Mouse (Mus musculus) heart, postnatal 36 days (tissue): ENCODE results near the gene Srrm3. TPM values are rescaled to one million over a fixed set of nuclear protein-coding genes. Genes with fewer than 3 reads are reported as not detected.

Experiments
- DNase-seq, 2 experiments: peaks; one replicate each; pipeline ENCODE4 v3.0.0; 2021 to 2022
- intact Hi-C: fragments of 180-260 bp; cut with DNase I; formaldehyde crosslinking; loops from one replicate; pipeline ENCODE4 v1.15.1; 2025
- total RNA-seq, 2 experiments: library from RNA; stranded (reverse); gene quantifications; 2 replicates each; pipeline ENCODE4 v1.2.3; 2021

The Srrm3 gene
- total RNA-seq, 2 experiments from 2014 or later = not detected

DNA sequence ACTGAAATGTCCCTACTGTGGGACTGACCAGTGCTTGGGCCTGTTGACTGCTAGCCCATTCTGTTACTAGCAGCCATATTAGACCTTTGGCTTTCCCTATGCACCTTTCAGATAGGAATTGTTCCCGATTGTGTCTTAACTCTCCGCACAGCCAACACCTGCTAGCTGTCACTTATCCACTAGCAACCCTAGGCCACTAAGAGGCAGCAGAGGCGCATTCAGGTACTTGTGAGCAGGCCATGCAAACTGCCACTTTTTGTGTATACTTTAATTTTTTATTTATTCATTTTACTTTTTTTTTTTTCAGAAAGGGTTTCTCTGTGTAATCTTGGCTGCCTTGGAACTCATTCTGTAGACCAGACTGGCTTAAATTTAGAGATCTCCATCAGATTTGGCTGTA lies 94.0 kb downstream of the Srrm3 start:
- no peak for DNase-seq
- intact Hi-C loops = loop anchor here (2.0 to 5.0 kb wide), 2 partner anchors 82 to 160 kb away; partner anchors contain the start of gene Zp3

DNA sequence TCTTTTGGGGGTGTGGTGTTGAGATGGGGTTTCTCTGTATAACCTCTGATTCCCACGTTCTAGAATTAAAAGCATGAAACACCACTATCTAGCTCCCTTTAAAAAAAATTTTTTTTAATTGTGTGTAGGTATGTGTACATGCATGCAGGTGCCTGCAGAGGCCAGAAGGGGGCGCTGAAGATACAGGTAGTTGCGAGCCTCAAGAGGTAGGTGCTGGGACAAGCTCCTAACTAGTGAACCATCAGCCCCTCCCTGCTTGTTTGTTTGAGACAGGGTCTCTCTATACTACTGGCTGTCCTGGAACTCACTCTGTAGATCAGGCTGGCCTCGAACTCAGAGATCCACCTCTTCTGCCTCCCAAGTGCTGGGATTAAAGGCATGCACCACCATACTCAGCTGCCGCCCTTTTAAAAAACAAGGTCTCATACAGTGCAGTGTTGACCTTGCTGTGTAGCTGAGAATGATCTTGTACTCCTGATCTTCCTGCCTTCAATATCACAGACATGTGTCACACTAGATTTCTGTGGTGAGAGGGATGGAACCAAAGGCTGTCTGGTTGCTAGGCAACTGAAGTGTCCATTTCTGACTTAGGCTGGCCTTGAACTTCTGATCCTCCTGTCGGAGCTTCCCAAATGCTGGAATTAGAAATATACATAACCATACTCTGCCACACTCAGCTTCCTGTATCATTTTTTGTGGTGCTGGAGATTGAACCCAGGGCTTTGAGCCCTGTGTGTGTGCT lies 94.8 kb downstream of the Srrm3 start:
- no peak for DNase-seq
- intact Hi-C loops = loop anchor here (2.0 to 5.0 kb wide), 3 partner anchors 61 to 159 kb away; partner anchors contain the start of gene Zp3

DNA sequence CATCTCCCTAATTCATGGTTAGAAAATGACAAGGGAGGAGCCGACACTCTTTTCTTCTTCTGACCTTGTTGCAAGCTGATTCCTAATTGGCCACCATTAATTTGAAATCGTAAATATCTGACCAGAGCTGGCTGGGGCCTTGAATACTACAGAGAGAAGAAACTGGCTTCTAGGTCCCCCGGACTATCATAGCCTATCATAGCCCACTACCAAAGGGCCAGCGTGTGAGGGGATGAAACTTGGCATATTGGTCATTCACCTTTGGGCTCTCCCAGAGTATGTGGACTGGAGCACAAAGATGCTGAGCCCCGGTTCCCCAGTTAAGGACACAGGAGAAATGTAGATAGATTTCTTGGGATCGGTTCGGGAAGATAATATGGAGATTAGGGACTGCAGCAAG lies 96.4 kb downstream of the Srrm3 start:
- DNase-seq = no peak
- intact Hi-C loops = loop anchor here (2.0 to 5.0 kb wide), 2 partner anchors 60 to 79 kb away; partner anchors contain the start of gene Zp3

DNA sequence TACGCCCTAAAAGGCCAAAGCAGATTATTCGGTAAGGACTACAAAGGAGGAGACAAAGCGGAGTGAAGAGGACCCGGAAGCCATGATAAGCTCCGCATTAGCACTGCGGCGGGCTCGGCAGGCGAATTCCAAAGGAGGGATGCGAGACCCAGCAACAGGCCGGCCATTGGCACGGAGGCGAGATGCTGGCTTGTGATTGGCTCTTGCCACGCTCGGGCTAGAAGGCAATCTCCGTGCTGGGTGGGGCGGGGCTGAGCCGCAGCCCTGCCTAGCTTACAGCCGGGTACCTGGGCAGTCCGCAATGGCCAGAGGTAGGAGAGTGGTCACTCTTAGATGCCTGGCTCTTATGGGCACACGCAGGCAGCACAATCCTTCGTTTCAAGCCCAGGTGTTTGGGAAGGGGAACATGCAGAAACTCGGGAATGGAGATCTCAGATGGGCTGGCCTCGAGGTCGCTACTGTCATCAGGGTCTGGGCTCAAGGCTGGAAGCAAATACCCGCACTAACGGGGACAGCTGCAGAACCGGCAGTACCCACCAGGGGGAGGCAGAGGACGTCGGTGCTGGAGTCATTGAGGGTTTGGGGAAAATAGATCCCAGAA lies 97.0 kb downstream of the Srrm3 start:
- intact Hi-C loops = loop anchor here (2.0 to 5.0 kb wide), 2 partner anchors 59 to 79 kb away; partner anchors contain the start of gene Zp3
- peak; percentile 94 to 97 for DNase-seq

DNA sequence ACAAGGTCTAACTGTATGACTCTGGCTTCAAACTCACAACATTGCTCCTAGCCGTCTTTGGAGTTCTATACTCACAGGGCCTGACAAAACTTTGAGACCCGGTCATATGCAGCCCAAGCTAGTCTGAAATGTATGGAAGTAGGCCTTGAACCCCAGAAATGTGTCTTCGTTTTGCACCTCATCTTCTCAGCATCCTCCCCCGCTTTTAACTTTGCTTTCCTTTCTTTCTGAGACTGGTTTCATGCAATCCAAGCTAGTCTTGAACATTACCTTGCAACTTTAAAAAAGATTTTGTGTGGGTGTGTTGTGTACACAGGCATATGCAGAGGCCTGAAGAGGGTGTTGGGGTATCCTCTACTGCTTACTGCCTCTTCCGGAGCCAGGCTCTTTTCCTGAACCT lies 97.6 kb downstream of the Srrm3 start:
- intact Hi-C loops = loop anchor here (5.0 kb wide), 1 partner anchor 78 kb away; the partner anchor contains the start of gene Zp3
- DNase-seq = no peak

DNA sequence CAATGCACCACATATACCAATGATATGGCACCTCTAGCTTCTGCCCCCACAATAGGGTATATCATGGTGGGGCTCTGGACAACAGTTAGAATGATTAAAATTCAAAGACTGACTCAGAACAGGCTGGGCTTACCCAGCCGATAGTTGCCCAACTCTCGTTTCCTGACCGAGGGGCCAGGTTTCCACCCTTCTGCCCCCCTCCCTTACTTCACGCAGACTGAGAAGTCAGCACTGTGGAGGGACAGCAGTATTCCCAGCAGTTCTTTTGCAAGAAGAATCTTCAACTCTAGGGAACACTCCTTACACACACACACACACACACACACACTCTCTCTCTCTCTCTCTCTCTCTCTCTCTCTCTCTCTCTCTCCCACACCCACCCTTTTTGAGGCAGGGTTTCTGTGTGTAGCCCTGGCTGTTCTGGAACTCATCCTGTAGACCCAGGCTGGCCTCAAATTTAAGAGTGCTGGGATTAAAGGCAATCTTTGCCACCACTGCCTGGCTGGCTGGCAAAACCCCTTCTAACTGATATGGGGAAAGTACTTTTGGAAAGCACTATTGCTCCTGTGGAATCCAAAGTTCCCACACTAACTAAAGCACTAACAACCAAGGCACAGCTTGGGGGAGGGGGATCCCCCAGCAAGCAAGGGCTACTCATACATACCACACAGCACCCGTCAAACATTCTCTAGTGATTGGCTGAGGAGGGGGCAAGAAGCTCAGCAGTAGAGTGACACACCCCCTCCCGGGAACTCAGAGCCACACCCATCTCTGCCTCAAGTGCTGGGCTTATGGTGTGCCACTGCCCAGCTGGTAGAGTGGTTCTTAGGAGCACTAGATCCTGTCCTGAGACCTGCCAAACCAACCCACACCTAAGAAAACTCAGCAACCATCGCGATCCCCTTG lies 98.9 kb downstream of the Srrm3 start:
- intact Hi-C loops = loop anchor here (1.0 kb wide), 1 partner anchor 29 kb away; the partner anchor contains the start of gene Ywhag
- DNase-seq = no peak

DNA sequence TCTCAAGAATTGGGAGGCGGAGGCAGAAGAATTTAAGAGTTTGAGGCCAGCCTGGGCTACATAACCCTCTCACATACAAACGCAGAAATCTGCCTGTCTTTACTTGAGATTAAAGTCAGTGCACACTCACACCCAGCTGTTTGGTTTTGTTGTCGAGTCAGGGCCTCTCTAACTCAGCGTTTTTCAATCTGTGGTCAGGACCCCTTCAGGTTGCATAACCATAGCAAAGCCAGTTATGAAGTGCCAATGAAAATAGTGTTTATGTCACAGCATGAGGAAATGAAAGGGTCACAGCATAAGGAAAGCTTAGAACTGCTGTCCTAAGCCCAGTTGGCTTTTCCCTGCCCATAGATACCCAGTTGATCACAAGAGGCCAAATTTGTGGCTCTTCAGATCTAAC lies 100.2 kb downstream of the Srrm3 start:
- intact Hi-C loops = no loop called here
- DNase-seq = no peak

DNA sequence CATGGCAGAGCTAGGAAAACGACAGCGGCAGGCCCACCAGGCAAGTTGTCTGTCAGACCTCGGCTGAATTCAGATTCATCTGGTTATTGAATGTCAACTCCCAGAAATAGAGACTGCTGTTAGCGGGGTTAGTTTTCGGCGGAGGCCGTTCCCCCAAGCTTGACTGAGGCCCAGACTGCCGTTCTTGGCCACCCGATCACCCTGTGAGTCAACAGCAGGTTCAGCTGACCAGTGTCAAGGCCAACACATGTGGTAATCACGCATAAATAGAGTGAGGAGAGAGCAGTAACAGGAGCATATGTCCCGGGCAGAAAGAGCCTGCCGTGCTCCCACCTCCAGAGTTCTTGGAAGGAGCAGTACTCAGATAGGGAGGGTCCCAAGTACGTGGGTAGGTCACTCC lies 100.6 kb downstream of the Srrm3 start:
- intact Hi-C loops = no loop called here

DNA sequence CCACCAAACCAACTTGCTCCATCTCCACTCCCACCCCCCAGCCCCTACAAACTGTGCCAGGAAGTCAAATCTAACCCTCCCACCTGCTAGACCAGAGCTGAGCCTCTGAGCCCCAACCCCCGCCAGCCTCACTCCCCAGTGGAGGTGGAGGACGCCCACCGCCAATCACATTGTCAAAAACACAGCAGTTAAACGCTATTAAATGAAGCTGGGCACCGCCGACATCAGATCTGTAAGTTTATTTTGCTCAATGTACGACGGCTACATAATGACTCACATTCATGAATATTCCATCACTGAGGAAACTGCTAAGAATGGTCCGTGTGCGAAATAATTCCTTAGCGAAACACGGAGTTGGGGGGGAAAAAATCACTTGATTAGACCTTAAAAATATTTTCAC lies 101.5 kb downstream of the Srrm3 start:
- DNase-seq = no peak
- intact Hi-C loops = no loop called here

More for the DNA sequence above, 100.6 kb downstream of the Srrm3 start:
- peak; percentile 63 to 75 for DNase-seq

DNA sequence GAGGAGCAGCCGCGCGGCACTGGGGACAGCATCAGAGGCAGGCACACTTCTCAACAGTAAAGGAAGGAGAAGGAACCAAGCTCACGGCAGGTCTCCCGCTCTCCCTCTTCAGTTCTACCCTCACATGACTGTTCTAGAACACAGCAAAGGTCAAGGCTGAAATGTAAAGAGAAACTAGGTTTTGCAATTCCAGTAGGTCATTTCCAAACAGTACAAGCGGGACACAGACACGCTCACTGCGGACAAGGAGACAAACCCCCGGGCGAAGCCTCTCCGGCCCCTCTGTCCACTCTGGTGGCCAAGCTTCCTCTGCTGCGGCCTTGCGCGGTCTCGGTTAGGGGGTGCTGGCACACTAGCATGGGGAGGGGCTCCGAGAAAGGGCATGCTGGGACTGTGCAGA lies 102.3 kb downstream of the Srrm3 start:
- DNase-seq = no peak
- intact Hi-C loops = no loop called here

DNA sequence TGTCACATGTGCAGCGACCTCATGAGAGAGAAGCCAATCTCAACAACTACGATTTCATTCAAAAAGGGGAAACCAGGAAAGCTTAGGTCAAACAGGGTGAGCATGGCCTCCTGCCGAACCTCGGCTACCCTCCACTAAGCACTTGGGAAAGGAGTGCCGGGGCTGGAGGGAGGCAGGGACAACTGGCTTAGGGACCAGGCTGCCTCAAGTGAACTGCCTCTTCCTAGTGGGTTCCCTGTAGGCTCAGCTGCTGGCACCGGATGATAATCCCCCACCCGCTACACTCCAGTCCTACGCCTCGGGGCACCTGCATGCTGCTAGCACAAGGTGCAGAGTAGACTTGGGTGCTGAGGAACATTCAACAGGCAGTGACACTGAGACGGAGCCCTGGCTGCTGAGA lies 103.0 kb downstream of the Srrm3 start:
- peak in 1 of 2 experiments; percentile 38 for DNase-seq
- intact Hi-C loops = no loop called here

DNA sequence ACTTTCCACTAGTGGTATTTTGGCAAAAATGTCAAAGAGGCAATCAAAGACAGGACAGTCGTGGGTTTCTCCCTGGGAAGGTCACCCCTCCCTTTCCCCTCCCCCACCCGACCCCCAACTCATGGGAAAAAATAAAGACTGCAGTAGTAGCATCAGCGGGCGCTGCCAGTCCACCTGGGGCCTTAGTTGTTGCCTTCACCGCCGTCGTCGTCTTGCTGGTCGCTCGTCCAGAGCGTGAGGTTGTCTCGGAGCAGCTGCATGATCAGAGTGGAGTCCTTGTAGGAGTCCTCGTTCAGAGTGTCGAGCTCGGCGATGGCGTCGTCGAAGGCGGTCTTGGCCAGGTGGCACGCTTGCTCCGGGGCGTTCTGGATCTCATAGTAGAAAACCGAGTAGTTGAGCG lies 104.1 kb downstream of the Srrm3 start:
- no peak for DNase-seq
- intact Hi-C loops = no loop called here

DNA sequence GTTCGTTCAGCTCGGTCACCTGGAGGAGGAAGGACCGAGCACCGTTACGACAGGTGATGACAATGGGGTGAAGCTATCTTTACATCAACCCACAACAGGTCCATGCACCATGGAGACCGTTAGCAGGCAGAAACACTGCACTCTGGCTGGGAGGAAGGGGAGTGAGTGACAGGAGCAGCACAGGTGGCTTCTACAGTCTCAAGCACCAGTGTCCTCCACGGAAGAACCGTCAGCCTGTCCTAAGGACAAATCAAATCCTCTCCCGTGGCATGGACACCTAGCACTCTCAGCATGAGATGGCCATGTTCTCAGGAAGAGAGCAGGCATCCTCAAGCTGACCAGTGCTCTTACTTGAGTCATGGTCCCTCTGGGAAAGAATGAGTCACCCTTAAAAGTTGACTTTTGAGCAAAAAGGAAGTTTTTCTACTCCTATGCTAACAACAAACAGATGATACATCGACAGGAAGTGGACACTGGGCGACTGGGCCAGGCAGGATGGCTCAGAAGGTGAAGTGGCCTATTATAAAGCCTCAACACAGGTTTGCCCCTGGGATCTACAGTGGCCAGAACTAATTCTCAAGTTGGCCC lies 105.0 kb downstream of the Srrm3 start:
- DNase-seq = no peak
- intact Hi-C loops = no loop called here

DNA sequence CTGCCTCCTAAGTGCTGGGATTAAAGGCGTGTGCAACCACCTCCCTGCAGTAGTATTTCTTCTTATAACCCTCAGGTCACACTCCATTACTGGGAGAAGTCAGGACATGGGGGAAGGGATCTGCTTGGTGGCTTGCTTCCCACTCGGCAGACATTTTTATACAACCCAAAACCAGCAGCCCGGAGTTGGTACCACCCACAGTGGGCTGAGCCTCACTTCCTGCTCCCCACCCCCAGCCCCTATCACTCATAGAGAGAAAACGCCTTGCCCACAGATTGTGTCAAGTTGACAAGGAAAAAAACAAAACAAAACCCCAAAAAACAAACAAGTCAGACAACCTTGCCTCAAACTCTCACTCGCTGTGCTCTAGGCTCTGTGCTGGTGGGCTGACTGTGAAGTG lies 106.5 kb downstream of the Srrm3 start:
- no peak for DNase-seq
- intact Hi-C loops = no loop called here

DNA sequence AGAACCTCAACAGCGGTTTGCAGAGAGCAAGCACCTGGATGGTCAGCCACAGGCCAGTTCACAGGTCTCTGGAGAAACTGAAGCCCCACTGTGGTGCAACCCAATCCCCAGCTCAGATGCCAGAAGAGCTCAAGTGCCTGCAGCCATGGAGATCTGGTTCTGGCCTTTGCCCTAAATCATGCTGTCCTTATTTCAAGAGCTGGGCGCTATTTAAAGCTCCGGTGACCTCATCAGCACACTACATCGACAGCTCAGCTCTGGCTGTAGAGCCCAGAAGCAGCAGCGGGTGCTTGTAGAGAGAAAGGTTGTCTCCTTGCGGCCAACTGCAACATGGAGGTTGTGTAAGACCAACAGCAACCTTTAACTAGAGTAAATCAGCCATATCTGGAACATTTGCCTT lies 107.5 kb downstream of the Srrm3 start:
- intact Hi-C loops = no loop called here

DNA sequence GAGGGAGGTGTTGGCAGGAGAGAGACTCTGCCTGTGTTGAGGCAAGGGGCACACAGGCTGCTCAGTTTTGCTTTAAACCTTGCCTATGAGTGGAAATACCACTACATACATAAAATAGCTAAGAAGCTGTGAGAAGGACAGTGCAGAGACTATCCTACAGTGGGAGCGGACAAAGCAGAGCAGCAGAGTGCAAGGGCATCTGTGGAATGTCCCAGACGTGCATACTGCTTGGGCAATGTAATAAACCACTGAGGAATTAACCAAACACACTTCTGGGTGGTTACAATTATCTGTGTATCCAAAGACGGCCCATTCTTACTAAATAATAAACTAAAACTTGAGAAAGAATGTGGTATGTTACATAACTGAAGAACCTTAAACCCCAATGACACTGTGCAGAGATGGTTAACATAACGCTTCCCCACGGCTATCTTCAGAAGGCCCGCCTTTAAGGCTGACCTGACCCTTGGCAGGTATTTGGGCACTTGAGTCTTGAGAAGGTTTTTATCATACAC lies 109.4 kb downstream of the Srrm3 start:
- intact Hi-C loops = no loop called here
- no peak for DNase-seq

More for the DNA sequence above, 107.5 kb downstream of the Srrm3 start:
- DNase-seq = peak; percentile 49 to 60

DNA sequence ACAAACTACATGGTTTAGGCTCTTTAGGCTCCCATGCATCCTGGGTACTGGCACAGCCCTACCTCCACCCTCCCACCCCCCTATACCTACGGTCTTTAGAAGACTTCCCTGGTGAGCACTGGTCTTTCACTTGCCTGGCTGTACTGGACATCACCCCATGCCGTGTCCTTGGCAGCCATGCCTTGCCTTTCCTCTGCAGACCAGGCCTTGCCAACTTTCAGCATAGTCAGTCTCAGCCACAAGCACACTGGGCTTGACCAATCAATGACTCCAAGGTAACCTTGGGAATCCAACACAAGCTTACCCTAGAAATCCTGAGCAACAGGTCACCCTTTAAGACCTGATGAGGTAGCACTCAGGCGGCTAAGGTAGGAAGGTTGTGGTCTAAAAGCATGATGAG lies 109.9 kb downstream of the Srrm3 start:
- no peak for DNase-seq
- intact Hi-C loops = no loop called here

DNA sequence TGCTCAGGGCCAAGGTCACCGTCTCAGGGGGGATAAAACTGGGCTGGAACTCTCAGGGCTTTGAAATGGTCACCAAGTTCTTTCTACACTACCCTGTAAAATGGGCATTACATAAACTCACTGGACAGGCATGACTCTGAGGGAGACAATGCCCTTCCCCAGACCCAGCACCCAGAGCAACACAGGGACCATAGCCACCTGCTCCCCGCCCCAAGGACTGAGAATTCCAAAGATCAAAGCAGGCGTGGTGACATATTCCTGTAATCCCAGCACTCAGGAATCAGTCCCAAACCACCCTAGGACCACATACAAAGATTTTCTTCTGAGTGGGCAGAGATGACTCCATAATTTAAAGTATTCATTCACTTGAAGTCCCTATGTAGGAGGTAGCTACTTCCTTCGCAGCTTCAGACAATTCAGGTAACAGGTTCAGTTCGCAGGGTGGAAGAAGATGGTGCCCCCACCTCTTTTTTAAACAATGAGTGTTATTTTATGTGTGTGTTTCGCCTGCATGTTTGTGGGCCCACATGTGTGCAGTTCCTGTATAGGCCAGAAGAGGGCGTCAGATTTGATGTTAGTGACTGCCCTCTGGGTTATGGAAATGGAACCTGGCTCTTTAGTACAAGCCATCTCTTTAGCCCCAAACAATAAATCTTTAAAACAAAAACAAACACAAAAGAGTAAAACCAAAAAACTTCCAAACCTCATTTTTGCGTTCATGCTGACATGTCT lies 110.8 kb downstream of the Srrm3 start:
- DNase-seq = no peak
- intact Hi-C loops = no loop called here

DNA sequence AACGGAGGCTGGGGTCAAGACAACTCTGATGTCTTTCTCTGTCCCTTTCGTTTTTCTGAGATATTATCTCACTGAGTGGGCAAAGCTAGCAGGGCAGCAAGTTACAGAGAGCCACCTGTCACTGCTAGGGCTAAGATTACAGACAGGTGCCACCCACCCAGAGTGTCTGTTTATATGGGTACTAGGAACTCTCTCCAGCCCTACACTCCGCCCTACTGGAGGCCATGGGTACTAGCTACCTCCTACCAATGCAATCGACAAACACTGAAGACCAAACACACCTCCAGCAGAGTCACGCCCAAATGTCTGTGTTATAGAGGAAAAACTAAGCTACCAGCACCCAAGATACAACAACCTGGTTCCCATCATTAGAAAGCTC lies 111.4 kb downstream of the Srrm3 start:
- intact Hi-C loops = no loop called here

DNA sequence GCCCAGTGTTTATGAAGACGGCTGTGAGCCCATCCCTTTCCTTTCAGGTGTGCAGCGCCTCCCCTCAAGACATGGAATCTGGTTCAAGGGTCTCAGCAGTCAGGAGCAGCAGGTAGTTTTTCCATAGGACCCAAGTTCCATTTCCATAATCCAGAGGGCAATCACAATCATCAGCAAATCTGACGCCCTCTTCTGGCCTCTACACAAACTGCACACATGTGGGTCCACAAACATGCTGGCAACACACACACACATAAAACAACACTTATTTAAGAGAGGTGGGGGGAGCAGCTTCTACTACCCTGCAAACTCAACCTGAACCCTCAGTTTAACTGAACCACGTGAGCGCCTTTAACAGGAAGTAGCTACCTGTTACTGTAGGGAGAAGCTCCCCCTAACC lies 111.9 kb downstream of the Srrm3 start:
- DNase-seq = no peak
- intact Hi-C loops = no loop called here

More for the DNA sequence above, 111.4 kb downstream of the Srrm3 start:
- no peak for DNase-seq
